Mouse (Mus musculus) urinary bladder, postnatal 4 days (tissue): Measurements from ENCODE around the gene Map3k1.

Source experiments
- DNase-seq, 2 experiments: peaks; one replicate each; pipeline ENCODE4 v3.0.0; 2021 to 2022; ENCODE audit warnings: low spot score in 2 of 2

The Map3k1 gene

DNA sequence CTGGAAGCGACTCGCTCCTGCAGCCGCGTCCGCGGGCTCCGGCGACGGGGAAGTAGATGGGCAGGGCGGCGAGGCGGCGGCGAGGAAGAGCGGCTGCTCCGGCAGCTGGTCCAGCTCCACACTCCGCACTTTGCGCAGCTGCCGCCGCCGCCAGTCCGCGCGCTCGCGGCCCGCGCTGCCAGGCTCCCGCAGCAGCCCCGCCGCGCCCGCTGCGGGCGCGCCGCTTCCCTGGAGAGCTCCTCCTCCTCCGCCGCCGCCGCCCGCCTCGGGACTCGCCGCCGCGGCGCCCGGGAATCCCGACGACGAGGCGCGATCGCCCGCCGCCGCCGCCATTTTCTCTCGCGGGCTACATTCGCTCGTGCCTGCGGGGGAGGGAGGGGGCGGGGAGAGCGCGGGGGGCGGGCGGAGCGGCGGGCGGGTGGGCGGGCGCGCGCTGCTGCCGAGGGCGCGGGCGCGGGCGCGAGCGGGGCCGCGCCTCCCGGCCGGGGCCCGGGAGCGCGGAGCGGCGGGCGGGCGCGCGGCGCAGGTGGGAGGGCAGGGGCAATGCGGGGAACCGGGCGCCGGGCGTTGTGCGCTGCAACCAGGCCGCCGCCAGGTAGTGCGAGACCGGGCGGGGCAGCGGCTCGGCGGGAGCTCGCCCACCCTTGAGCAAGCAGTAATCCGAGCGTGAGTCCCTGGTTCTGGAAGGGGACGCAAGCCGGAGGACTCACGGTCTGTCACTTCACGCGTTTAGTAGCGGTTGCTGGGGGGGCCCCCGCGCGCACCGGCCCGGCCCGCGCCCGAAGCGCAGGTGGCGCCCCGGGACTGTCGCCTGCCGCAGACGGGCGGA lies at the start of gene Map3k1:
TSS of gene Map3k1 (minus strand) at position 357 of the 829 bp plus-strand sequence.
- DNase-seq: peak in 1 of 2 experiments; percentile 65

DNA sequence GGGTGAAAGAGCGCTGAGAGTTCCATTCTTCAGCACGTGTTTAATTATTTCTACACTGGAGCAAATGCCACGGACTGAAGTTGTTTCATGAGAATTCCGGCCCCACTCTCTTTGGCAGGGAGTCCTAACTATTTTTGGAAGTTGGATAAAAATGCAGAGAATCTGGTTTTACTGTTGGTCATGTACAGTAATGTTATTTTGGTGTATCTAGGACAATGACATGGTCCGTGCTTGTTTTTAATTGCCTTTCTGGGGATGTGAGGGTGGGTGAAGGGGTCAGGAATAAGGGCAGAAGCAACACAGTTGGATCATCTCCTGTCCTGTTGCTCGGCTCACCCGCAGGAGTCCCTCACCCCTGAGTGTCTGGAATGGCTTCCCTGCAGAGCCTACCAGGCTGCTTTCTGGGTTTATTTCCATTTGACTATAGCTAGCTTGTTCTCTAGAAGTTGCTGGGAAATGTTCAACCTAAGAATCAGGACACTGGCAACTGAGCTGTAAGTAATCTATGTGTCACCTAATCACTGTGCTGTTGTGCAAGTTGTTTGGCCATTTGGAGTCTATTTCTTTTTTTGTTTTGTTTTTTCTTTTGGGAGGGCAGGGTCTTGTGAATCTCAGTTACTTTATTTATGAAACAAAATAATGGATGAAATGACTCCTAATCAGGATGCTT lies 48.1 kb upstream of the Map3k1 start:
- no peak for DNase-seq

DNA sequence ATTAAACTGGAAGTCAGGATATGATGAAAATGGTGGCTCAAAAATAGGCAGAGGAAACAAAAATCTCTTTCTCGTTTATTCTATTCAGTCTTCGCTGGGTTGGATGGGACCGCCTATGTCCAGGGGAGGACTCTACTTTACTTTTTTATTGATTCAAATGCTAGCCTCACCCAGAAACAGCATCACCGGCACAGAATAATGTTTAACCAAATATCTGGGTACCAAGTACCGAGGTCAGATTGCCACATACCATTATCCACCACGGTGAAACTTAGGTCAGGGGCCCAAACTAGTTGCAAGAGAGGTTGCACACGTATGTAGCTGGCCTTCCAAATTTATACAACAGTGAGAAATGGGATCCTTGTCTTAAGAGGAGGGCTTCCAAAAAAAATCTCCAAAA lies 47.4 kb upstream of the Map3k1 start:
- no peak for DNase-seq

DNA sequence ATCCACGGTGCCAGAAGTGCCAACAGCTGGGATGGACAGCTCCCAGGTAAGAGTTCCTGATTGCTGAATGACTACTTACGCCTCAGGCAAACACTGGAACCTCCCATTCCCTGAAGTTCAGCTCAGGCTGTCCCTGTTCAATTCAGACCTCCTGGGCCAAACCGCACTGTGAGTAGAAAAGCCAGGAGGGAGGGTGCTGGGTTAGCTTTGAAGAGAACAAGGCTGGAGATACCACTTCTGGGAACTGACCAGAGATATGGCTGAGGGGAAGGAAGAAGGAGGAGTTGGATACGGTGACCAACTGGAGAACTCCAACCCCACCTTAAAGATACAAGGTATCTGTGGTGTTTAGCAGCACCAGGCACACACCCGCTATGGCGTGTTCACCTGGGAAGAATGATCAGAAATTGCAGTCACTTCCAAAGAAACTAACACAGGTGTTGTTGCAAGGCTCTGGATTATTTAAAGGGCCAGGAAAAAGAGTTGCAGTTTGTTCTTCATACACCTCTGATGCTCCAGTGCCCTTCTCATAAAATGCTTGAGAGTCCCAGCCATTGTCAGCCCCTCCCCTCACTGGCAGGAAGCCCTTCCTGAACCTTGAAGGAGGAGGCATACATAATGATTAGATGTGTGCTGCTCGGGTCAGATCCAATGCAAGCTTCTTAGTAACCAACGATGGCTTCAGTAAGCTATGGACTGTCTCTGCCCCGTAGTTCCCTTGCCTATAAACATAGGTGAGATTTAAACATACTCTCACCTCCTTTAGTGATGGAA lies 43.8 kb upstream of the Map3k1 start:
- no peak for DNase-seq

DNA sequence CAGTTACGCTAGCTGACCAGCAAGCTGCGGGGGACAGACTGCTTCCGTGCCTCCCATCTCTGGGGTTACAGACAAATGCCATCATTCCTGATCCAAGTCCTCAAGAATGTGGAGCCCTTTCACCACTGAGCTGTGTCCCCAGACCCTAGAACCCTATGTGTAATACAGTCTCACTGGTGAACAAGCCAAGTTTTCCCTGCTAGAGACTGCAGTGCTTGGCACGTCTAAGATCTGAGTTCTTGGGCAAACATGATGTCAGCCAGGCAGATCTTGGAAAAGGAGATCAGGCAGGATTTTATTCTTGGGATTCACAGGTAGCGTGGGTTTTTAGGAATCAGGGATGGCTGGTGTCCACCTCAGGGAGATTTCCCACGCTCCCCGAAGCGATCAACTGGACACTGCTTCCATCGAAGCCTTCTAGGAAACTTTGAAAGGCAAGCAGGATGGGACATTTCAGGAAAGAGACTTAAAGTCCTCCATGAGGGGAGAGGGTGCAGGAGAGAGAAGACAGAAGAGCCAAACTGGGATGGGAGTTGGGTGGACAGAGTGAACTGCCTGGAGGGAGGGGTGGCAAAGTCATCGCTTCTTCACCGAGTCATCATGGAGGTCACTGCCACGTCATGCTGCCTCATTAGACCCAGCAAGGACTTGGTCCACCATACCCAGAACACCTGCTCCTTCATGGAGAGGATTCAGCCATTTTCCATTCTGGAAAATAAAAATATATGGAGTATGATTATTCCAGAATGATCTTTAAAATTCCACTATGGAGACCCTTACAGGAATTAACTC lies 41.4 kb upstream of the Map3k1 start:
- DNase-seq: no peak

DNA sequence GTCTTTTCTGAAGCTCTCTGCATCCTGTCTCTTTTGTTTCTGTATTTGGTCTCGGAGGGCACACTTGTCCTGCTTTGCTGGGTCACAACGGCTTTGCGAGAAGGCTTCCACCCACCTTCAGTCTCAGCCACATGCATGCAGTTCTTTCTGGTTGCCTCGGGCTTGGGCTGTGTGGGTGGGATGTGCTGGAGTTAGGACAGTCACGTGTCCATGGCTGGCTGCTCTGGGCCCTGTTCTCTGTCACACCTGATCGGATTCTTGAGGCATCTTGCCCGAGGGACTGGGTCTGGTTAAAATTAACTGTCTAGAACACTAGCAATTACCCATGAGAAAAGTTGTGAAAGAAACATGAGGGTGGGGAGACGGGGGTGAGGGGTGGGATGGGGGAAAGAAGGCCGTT lies 36.7 kb upstream of the Map3k1 start:
- DNase-seq: no peak

DNA sequence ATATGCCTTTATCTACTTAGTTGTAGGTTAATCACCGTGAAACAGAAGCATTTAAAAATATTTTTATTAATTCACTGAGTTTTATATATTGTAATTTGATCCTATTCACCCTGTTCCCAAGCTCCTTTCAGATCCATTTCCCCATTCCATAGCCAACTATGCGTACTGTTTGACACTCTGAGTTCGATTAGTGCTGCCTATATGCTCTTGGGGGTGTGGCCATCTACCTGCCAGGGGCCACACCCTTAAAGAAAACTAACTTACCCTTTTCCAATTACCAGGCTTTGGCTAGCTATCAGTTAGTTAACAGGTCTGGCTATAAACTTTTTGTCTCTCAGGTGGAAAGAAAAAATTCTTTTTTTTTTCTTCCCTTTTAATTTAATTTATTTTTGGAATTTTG lies 35.5 kb upstream of the Map3k1 start:
- DNase-seq: no peak

DNA sequence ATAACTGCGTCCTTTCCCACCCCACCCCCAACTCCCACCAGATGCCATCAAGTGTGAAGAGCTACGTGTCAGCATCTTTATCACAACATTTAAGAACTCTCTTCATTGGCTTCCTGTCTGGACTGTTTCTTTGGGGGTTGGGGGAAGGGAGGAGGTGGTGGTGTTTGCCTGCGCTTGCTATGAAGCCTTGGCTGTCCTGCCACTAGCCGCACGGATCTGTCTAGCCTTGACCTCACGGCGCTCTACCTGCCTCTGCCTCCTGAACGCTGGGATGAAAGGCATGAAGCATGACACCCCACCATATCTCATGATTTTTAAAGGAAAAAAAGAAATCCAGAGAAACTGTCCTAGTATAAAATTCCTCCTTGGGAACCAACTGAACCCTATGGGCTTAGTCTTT lies 27.0 kb upstream of the Map3k1 start:
- no peak for DNase-seq

DNA sequence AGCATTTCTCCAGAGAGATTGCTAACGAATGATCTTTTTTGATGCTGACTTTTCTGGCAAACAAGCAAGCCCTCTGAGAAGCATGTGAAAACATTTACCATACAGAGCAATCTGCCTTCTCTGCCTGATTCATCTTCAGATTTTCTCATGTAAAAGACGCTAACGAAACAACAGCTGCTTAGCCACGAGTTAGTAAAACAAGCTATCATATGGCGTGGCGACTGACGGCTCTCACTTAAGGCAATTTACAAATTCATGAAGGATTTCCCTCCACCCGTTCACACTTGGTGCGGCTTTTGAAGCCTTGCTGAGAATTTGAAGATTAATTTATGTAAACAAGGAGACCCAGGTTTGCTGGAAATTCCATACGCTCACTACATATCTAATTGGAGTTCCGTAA lies 25.8 kb upstream of the Map3k1 start:
- no peak for DNase-seq

DNA sequence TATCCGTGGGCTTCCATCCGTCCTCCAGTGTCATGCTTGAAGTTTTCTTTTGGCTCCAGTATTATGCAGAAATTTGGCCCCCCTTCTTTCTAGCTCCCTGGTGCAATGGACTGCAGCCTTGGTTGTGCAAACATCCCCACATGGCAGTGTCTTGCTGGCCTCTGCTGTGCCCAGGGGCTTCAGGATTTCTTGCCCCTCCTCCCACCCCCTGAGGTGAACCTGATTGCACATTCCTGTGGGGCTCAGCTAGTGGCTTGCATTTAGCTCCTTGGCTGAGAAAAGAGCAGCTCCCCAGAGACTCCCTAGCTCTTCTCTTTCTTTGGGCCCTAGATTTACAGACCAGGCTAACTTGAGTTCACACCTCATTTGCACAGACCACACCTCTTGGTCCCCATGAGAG lies 20.7 kb upstream of the Map3k1 start:
- DNase-seq: no peak

DNA sequence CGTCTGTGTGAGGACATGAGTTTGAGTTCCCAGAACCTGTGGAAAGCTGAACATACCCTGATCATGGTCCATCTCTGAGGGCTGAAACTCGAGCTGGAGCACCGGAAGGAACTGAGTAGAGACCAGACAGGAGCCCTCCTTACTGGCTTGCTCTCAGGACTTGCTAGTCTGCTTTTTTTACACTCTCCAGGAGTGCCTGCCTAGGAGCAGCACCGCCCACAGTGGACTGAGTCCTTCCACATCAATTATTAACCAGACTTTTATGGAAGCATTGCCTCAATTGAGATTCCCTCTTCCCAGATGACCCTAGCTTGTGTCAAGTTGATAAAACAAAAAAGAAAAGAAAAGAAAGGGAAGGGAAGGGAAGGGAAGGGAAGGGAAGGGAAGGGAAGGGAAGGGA lies 18.7 kb upstream of the Map3k1 start:
- DNase-seq: no peak

DNA sequence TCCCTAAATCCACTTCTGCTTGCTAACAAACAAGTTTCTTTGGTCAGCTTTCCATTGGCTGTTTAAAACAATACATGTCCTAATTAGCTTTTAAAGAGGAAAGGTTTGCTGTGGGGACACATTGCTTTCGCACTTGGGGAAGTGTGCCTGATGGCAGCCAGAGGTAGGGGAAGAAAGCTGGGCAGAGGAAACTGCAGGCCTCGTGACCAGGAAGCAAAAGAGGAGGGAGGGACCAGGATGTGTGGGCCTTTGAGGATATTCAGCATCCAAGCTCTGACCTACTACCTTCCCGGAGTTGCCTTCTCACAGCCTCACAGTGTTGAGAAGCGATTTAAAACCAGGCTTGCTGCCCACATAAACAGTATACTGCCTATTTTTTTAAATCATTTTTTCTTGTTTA lies 15.4 kb upstream of the Map3k1 start:
- DNase-seq: no peak

DNA sequence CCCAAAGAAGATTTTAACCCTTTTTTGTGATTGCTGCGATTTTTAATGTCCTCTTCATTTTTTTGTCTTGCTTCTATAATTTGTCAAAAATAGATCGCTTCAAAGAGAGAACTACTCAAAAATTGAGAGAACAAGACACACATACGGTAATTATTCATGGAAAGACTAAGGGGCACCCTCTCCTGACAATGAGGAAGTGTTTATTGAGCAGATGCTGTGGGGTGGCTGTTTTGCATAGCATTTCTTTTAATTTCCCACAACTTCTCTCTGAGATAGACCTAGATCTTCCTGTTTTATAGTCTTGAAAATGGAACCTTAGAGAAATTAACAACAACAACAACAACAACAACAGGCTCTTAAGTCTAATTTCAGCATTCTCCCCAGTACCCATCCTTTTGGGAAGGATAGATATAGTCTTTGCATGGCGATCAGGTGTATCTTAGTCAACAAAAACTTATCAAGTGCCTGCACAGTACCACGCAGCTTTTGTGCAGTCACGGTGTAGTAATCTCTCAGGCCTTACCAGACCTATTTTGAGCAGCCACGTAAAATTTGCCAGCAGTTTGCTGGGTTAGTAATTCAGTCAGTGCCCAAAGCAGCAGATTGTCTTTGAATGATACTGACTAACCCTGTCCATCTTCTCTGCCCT lies 13.1 kb upstream of the Map3k1 start:
- no peak for DNase-seq

DNA sequence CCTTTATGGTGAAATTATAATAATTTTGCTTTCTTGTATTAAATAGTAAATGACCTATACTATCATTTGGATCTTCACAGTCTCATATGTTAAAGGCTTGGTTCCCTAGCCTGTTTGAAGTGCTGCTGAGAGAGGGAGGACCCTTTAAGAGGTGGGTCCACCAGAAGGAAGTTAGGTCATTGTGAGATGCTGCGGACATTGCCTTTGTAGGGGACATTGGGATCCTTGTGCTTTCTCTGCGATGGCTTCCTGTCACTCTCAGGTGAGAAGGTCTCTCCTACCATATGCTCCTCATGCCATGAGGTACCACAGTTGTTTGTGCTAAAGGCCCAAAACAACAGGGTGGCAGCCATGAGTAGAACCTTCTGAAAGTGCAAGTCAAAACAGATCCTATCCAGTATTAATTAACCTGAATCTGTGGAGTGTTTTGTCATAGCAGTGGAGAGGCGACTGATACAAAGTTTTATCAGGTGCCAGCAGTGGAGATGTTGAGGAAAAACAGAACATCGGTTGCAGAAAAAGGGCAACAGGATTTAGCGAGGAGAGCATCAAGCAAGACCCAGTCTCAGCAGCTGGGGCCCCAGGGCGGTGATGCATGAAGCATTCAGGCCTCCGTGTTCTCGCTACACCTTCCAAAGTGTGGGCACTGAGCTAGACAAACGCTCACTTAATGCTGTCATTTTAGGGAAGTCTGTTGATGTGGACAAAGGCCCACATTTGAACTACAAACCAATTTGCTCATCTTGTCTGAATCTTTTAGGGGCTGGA lies 11.0 kb upstream of the Map3k1 start:
- DNase-seq: no peak

DNA sequence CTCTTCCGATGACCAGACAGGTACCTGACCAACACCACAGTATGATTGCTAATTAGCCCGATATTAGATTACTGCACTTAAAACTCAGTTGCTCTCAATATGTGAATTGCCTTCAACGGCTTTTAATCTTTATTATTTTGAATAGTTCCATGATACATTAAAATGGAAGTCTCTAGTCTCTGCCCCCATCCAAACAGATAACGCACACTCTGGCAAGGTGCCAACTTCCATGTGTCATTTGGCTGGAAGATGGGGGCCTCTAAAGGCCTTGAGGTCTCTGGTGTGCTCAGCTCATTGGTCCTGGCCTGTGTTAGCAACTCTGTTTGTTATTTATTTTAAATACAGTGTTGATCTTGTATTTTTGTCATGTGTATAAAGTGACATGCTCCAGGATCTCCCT lies 10.3 kb upstream of the Map3k1 start:
- no peak for DNase-seq

DNA sequence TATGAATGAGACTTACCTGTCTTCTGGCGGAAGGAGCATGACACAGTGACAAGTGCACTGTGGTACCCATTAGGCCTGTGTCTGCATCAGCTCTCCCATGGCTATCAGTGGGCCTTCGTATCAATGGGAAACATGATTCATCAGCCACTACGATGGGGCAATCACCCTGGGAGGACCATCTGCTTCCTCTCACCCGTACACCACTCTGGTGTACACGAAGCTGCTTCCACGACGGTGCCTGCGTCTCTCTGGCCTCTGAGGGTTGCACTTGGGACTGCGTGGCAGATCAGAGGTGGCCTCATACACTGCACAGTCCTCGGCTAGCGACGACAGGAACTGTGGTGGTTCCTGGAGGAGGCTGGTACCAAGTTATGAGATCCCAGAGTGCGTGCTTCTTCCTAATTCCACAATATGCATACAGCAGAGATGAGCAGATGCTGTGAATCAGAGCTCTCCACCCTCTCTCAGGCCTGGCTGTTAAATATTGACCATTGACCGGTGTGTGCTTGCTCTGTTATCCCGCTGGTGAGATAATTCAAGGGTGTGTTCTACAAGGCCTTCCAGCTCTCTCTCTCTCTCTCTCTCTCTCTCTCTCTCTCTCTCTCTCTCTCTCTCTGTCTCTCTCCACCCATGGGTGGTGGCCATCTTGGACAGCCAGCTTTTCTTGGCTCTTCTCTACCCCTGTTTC lies 9.6 kb upstream of the Map3k1 start:
- no peak for DNase-seq

DNA sequence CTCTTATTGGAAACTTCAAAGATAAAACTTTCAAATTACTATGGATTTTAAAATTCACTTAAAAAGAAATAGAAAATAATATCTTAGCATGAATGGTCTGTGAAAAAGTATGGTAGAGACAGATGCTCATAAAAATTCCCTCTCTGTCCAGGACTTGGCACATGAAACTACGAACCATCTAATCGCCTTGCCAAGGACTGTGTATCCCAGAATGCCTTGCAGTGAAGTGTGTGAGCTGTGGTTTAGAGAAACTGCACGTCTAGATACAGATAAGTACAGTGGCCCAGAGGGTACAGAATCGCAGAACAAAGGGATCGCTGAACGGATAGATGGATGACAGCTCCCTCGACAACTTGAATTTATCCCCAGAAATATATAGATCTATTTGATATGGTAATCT lies 9.0 kb upstream of the Map3k1 start:
- no peak for DNase-seq

DNA sequence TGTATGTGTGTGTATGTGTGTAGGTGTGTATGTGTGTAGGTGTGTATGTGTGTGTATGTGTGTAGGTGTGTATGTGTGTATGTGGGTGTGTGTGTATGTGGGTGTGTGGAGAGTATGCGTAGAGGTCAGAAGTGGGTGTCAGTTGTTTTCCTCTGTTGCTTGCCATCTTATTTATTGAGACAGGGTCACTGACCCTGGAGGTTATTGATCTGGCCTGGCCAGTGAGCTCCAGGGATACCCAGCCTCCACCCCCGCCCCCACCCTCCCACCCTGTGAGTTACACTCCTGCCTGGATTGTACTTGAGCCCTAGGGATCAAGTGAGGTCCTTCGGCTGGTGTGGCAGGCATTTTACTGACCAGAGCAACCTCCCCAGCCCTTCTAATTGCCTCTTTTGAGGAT lies 7.6 kb upstream of the Map3k1 start:
- no peak for DNase-seq

DNA sequence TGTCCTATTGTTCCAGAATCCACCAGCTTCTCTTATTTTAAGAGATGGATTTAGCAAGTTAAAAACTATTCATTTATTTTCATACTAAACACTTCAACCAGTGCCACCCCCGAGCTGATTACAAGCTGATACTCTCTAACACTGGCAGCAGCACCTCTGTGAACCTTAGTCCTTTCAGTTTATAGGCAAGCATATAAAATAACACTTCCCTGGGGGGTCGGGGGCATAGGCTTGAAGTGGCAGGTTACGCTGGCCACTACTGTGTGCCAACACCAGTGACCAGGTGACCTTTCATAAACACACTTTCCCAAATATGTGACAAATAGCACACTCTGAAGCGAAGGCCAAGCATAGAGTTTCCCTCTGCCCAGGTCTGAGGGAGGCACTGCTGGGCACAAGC lies 6.7 kb upstream of the Map3k1 start:
- DNase-seq: no peak

DNA sequence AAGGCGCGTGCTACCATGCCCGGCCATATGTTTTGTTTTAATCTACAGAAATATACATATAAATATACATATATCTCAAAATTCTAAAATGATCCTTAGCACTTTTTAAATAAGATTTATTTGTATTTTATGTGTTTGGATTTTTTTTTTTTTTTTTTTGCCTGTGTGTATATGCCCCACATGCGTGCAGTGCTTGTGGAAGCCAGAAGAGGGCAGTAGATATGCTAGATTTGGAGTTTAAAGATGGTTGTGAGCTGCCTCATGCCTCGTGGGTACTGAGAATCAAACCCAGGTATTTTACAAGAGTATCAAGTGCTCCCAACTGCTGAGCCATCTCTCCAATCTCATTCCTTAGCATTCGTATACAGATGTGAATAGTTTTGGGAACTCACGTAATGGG lies 6.2 kb upstream of the Map3k1 start:
- DNase-seq: no peak
